Comparison of ENCODE assay signal across 23 mouse cellular contexts in genomic region chr7:28859953-28860352, GRCm38 (mm10). TPM values are rescaled to one million over a fixed set of nuclear protein-coding genes. Genes with fewer than 3 reads are reported as not detected.
DNase-seq lines count a peak whose midpoint lies in the region; ATAC-seq and TF ChIP-seq lines count a peak whose summit lies in the region.
"Had no signal": no experiment of that assay in that cellular context is flagged by ENCODE, and none has a peak within 500 bp of the region (broad histone marks: within the 10 kb centered on the region; RNA-seq: fewer than 3 reads in every experiment).

No protein-coding gene starts in this region.

- TF ChIP-seq CTCF in intestine, postnatal 0 days (IDR thresholded peaks at IDR 0.05; ENCODE audit: low read depth), result no peak
- TF ChIP-seq CTCF in stomach, postnatal 0 days (IDR thresholded peaks at IDR 0.05; ENCODE audit: low read depth), result no peak

- no peak overlapping the region for H3K27ac ChIP-seq in intestine, postnatal 0 days (ENCODE audit: low read depth, low read length)
- no peak overlapping the region for H3K27ac ChIP-seq in intestine, embryonic 15.5 days
- no peak overlapping the region for H3K27ac ChIP-seq in stomach, embryonic 15.5 days
- H3K27ac ChIP-seq in stomach, postnatal 0 days (replicated peaks), result peak overlapping the region; percentile 67
- H3K27ac ChIP-seq in neural tube, embryonic 15.5 days (replicated peaks), result no peak overlapping the region
- H3K27ac ChIP-seq: embryonic facial prominence, embryonic 10.5 days; embryonic facial prominence, embryonic 12.5 days; forebrain, embryonic 13.5 days; forebrain, embryonic 15.5 days had no signal

- no peaks in the 10 kb centered on the region for H3K4me1 ChIP-seq in intestine, postnatal 0 days (replicated peaks; ENCODE audit: control insufficient read depth, insufficient read depth, low read length)
- peaks cover 9% of the 10 kb centered on the region for H3K4me1 ChIP-seq in intestine, embryonic 15.5 days (replicated peaks)
- H3K4me1 ChIP-seq in stomach, embryonic 15.5 days, result peaks cover 12% of the 10 kb centered on the region
- H3K4me1 ChIP-seq in stomach, postnatal 0 days (replicated peaks; ENCODE audit: control insufficient read depth, insufficient read depth), result peaks cover 4% of the 10 kb centered on the region; the same call in 1 of the 2 replicates
- peaks cover 11% of the 10 kb centered on the region; the same call in 1 of the 2 replicates for H3K4me1 ChIP-seq in neural tube, embryonic 15.5 days

- H3K4me3 ChIP-seq in intestine, postnatal 0 days (ENCODE audit: low read depth, low read length), result no peak overlapping the region
- no peak overlapping the region for H3K4me3 ChIP-seq in intestine, embryonic 15.5 days (replicated peaks)
- no peak overlapping the region for H3K4me3 ChIP-seq in stomach, embryonic 15.5 days (replicated peaks)
- no peak overlapping the region for H3K4me3 ChIP-seq in stomach, postnatal 0 days (ENCODE audit: low read depth, low read length)
- no peak overlapping the region for H3K4me3 ChIP-seq in neural tube, embryonic 15.5 days (replicated peaks)
- H3K4me3 ChIP-seq: embryonic facial prominence, embryonic 10.5 days; embryonic facial prominence, embryonic 12.5 days; forebrain, embryonic 13.5 days; forebrain, embryonic 15.5 days had no signal

- H3K36me3 ChIP-seq in intestine, postnatal 0 days (ENCODE audit: control insufficient read depth, insufficient read depth), result no peaks in the 10 kb centered on the region
- no peaks in the 10 kb centered on the region for H3K36me3 ChIP-seq in intestine, embryonic 15.5 days
- no peaks in the 10 kb centered on the region for H3K36me3 ChIP-seq in stomach, embryonic 15.5 days
- no peaks in the 10 kb centered on the region for H3K36me3 ChIP-seq in stomach, postnatal 0 days (ENCODE audit: control insufficient read depth, insufficient read depth, low read length)
- H3K36me3 ChIP-seq in neural tube, embryonic 15.5 days, result no peaks in the 10 kb centered on the region
- H3K36me3 ChIP-seq: embryonic facial prominence, embryonic 10.5 days; embryonic facial prominence, embryonic 12.5 days; forebrain, embryonic 15.5 days; G1E had no signal

- peak; percentile 57 for DNase-seq in stomach, postnatal 0 days (ENCODE audit: low spot score)
- DNase-seq: adrenal gland, adult 8-10 months; adrenal gland, postnatal 14 days; adrenal gland, postnatal 36 days; B cell, adult 2 months; cerebellum, adult 11-12 months; cerebellum, adult 2 months; cerebellum, adult 9-10 months; cerebellum, postnatal 10 days; cerebellum, postnatal 25 days had no signal

- H3K4me2 ChIP-seq in intestine, postnatal 0 days (replicated peaks; ENCODE audit: low read depth), result no peak overlapping the region
- H3K4me2 ChIP-seq in intestine, embryonic 15.5 days (replicated peaks), result no peak overlapping the region
- H3K4me2 ChIP-seq in stomach, embryonic 15.5 days, result no peak overlapping the region
- no peak overlapping the region for H3K4me2 ChIP-seq in stomach, postnatal 0 days (replicated peaks; ENCODE audit: low read depth)
- H3K4me2 ChIP-seq in neural tube, embryonic 15.5 days, result no peak overlapping the region
- H3K4me2 ChIP-seq: embryonic facial prominence, embryonic 12.5 days; forebrain, embryonic 13.5 days; forebrain, embryonic 15.5 days had no signal

- H3K27me3 ChIP-seq in intestine, postnatal 0 days (replicated peaks; ENCODE audit: control insufficient read depth, insufficient read depth, low read length), result no peaks in the 10 kb centered on the region
- no peaks in the 10 kb centered on the region for H3K27me3 ChIP-seq in intestine, embryonic 15.5 days (replicated peaks)
- H3K27me3 ChIP-seq in stomach, embryonic 15.5 days (replicated peaks), result no peaks in the 10 kb centered on the region
- H3K27me3 ChIP-seq in stomach, postnatal 0 days (ENCODE audit: control insufficient read depth, insufficient read depth, low read length), result no peaks in the 10 kb centered on the region
- H3K27me3 ChIP-seq in neural tube, embryonic 15.5 days (replicated peaks), result no peaks in the 10 kb centered on the region
- H3K27me3 ChIP-seq: CH12.LX; embryonic facial prominence, embryonic 12.5 days; forebrain, embryonic 13.5 days; forebrain, embryonic 15.5 days; Patski had no signal

- no peak overlapping the region for H3K9ac ChIP-seq in intestine, postnatal 0 days (ENCODE audit: low read depth, low read length)
- no peak overlapping the region for H3K9ac ChIP-seq in intestine, embryonic 15.5 days
- no peak overlapping the region for H3K9ac ChIP-seq in stomach, embryonic 15.5 days
- H3K9ac ChIP-seq in stomach, postnatal 0 days (ENCODE audit: low read length), result no peak overlapping the region
- H3K9ac ChIP-seq in neural tube, embryonic 15.5 days (replicated peaks), result no peak overlapping the region
- H3K9ac ChIP-seq: embryonic facial prominence, embryonic 12.5 days; forebrain, embryonic 13.5 days; forebrain, embryonic 15.5 days had no signal

- 90% methylated on average over 2 of the region's 2 CpGs for WGBS in intestine, postnatal 0 days
- WGBS in intestine, embryonic 15.5 days, result 88% methylated on average over 2 of the region's 2 CpGs
- WGBS in stomach, embryonic 15.5 days, result 88% methylated on average over 2 of the region's 2 CpGs
- WGBS in stomach, postnatal 0 days, result 72% methylated on average over 2 of the region's 2 CpGs
- WGBS in neural tube, embryonic 15.5 days, result 91% methylated on average over 2 of the region's 2 CpGs

- no peak for TF ChIP-seq EP300 in stomach, postnatal 0 days (optimal IDR thresholded peaks at IDR 0.05)

- H3K9me3 ChIP-seq in intestine, postnatal 0 days (ENCODE audit: control insufficient read depth), result no peaks in the 10 kb centered on the region
- H3K9me3 ChIP-seq in intestine, embryonic 15.5 days, result no peaks in the 10 kb centered on the region
- H3K9me3 ChIP-seq in stomach, embryonic 15.5 days, result no peaks in the 10 kb centered on the region
- H3K9me3 ChIP-seq in stomach, postnatal 0 days (ENCODE audit: control insufficient read depth, low read length), result no peaks in the 10 kb centered on the region
- H3K9me3 ChIP-seq in neural tube, embryonic 15.5 days (replicated peaks), result no peaks in the 10 kb centered on the region
- H3K9me3 ChIP-seq: embryonic facial prominence, embryonic 10.5 days; forebrain, embryonic 15.5 days had no signal

- peak; percentile 42; the same call in 1 of the 2 replicates for ATAC-seq in intestine, postnatal 0 days
- no peak for ATAC-seq in intestine, embryonic 15.5 days
- ATAC-seq in stomach, embryonic 15.5 days (ENCODE audit: insufficient read depth, low FRiP score, low read depth), result 0 out of 2 replicates have a peak, but pooled peaks have one; percentile 45
- peak; percentile 90 for ATAC-seq in stomach, postnatal 0 days (ENCODE audit: low FRiP score, low TSS enrichment)
- no peak for ATAC-seq in neural tube, embryonic 15.5 days (ENCODE audit: low FRiP score)
- ATAC-seq: activated CD4-positive, CD25-positive, alpha-beta regulatory T cell, adult 4 months; CD4-positive, CD25-positive, alpha-beta regulatory T cell, adult 4 months; forebrain, embryonic 13.5 days; forebrain, embryonic 15.5 days; Patski had no signal

RNA-seq across cellular contexts. Expression of gene Lgals7, which starts 3.7 kb away (rescaled TPM):
- 1.0 and 2.0 TPM in 2 replicates for polyA plus RNA-seq in intestine, postnatal 0 days (2015; fragmentation: Nextera tagmentation; extraction: Ambion mirVana)
- 0.98 and 1.4 TPM in 2 replicates for polyA plus RNA-seq in intestine, embryonic 15.5 days (2015; fragmentation: Nextera tagmentation; extraction: Ambion mirVana)
- polyA plus RNA-seq in stomach, embryonic 15.5 days (2015; fragmentation: Nextera tagmentation; extraction: Ambion mirVana), result 2.2 TPM in 2 replicates
- 296 and 301 TPM in 2 replicates for polyA plus RNA-seq in stomach, postnatal 0 days (2015; fragmentation: Nextera tagmentation; extraction: Ambion mirVana)
- 3.3 and 4.8 TPM in 2 replicates for polyA plus RNA-seq in neural tube, embryonic 15.5 days (2015; fragmentation: Nextera tagmentation; extraction: Ambion mirVana)
- polyA plus RNA-seq: cerebellum, adult 2 months had no signal

RNA-seq across cellular contexts. Expression of gene Capn12, which starts 21.3 kb away (rescaled TPM):
- 0.25 and 0.37 TPM in 2 replicates for polyA plus RNA-seq in intestine, postnatal 0 days (2015; fragmentation: Nextera tagmentation; extraction: Ambion mirVana)
- 0.30 TPM in 2 replicates for polyA plus RNA-seq in intestine, embryonic 15.5 days (2015; fragmentation: Nextera tagmentation; extraction: Ambion mirVana)
- polyA plus RNA-seq in stomach, embryonic 15.5 days (2015; fragmentation: Nextera tagmentation; extraction: Ambion mirVana), result 0.34 and 0.45 TPM in 2 replicates
- 1.9 and 2.3 TPM in 2 replicates for polyA plus RNA-seq in stomach, postnatal 0 days (2015; fragmentation: Nextera tagmentation; extraction: Ambion mirVana)
- 0.35 and 0.60 TPM in 2 replicates for polyA plus RNA-seq in neural tube, embryonic 15.5 days (2015; fragmentation: Nextera tagmentation; extraction: Ambion mirVana)
- polyA plus RNA-seq: CD4-positive, CD25-positive, alpha-beta regulatory T cell, adult 4 months had no signal

RNA-seq across cellular contexts. Expression of gene Lgals4, which starts 26.3 kb away (rescaled TPM):
- 2,376 and 2,464 TPM in 2 replicates for polyA plus RNA-seq in intestine, postnatal 0 days (2015; fragmentation: Nextera tagmentation; extraction: Ambion mirVana)
- polyA plus RNA-seq in intestine, embryonic 15.5 days (2015; fragmentation: Nextera tagmentation; extraction: Ambion mirVana), result 1,462 and 1,582 TPM in 2 replicates
- polyA plus RNA-seq in stomach, embryonic 15.5 days (2015; fragmentation: Nextera tagmentation; extraction: Ambion mirVana), result 340 and 467 TPM in 2 replicates
- 469 and 489 TPM in 2 replicates for polyA plus RNA-seq in stomach, postnatal 0 days (2015; fragmentation: Nextera tagmentation; extraction: Ambion mirVana)
- polyA plus RNA-seq in neural tube, embryonic 15.5 days (2015; fragmentation: Nextera tagmentation; extraction: Ambion mirVana), result 5.4 and 85.2 TPM in 2 replicates

RNA-seq across cellular contexts. Expression of gene Ech1, which starts 34.9 kb away (rescaled TPM):
- 402 and 426 TPM in 2 replicates for polyA plus RNA-seq in intestine, postnatal 0 days (2015; fragmentation: Nextera tagmentation; extraction: Ambion mirVana)
- polyA plus RNA-seq in intestine, embryonic 15.5 days (2015; fragmentation: Nextera tagmentation; extraction: Ambion mirVana), result 234 and 260 TPM in 2 replicates
- polyA plus RNA-seq in stomach, embryonic 15.5 days (2015; fragmentation: Nextera tagmentation; extraction: Ambion mirVana), result 175 and 195 TPM in 2 replicates
- polyA plus RNA-seq in stomach, postnatal 0 days (2015; fragmentation: Nextera tagmentation; extraction: Ambion mirVana), result 426 and 435 TPM in 2 replicates
- polyA plus RNA-seq in neural tube, embryonic 15.5 days (2015; fragmentation: Nextera tagmentation; extraction: Ambion mirVana), result 91.4 and 114 TPM in 2 replicates

RNA-seq across cellular contexts. Expression of gene Hnrnpl, which starts 51.6 kb away (rescaled TPM):
- polyA plus RNA-seq in intestine, postnatal 0 days (2015; fragmentation: Nextera tagmentation; extraction: Ambion mirVana), result 144 and 152 TPM in 2 replicates
- 210 and 237 TPM in 2 replicates for polyA plus RNA-seq in intestine, embryonic 15.5 days (2015; fragmentation: Nextera tagmentation; extraction: Ambion mirVana)
- 239 and 240 TPM in 2 replicates for polyA plus RNA-seq in stomach, embryonic 15.5 days (2015; fragmentation: Nextera tagmentation; extraction: Ambion mirVana)
- polyA plus RNA-seq in stomach, postnatal 0 days (2015; fragmentation: Nextera tagmentation; extraction: Ambion mirVana), result 153 and 156 TPM in 2 replicates
- polyA plus RNA-seq in neural tube, embryonic 15.5 days (2015; fragmentation: Nextera tagmentation; extraction: Ambion mirVana), result 158 and 164 TPM in 2 replicates

Comparison
In these comparisons a context has a peak if more than half of its experiments do, and no peak if none do; other contexts are left out.
1. ATAC-seq: peak in intestine, postnatal 0 days (single experiment), stomach, embryonic 15.5 days (single experiment) and stomach, postnatal 0 days (single experiment); none in intestine, embryonic 15.5 days (single experiment) and neural tube, embryonic 15.5 days (single experiment).
2. RNA of gene Lgals7, which starts 3.7 kb away (polyA plus RNA-seq): 296 to 301 TPM in stomach, postnatal 0 days; 3.3 to 4.8 TPM in neural tube, embryonic 15.5 days, 2.2 TPM in stomach, embryonic 15.5 days, 1.0 to 2.0 TPM in intestine, postnatal 0 days and 0.98 to 1.4 TPM in intestine, embryonic 15.5 days; every median in the first group is over 10 times any median in the second.